Mouse (Mus musculus): ENCODE results near the gene Kcnn1. TPM values are rescaled to one million over a fixed set of nuclear protein-coding genes. Genes with fewer than 3 reads are reported as not detected.
A peak's percentile ranks its signal among the peaks of the same experiment; 100 is the strongest.
"Not testable (repeated sequence)": the region's sequence is repeated elsewhere in the genome, so short reads cannot be mapped to it uniquely, and the experiment has no call there.

Kcnn1 gene
- polyA plus RNA-seq, 1 experiment, result 3.4 TPM

DNA sequence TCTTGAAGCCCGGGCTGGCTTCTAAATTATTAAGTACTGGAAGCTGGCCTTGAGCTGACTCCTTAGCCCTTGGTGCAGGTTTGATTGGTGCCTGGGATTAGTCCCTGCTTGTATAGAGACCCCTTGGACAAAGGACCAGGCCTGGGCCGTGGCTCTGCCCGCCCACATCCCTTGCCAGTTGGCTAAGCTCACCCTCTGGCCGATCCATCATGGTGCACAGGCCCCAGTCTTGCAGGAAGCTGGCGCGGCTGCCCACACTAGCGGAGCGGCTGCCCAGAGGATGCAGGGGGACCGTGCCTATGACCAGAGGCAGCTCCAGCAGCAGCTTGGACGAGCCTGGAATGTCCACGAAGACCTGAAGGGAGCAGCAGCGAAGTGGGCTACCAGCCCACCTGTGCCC lies 26.4 kb downstream of the Kcnn1 start:
- H3K27me3 ChIP-seq (replicated peaks), result peaks cover 4% of the 10 kb centered on the region
- H3K4me3 ChIP-seq (replicated peaks), result peak overlapping the region; percentile 12
- H3K9me3 ChIP-seq, result no peaks in the 10 kb centered on the region
- peaks cover 80% of the 10 kb centered on the region for H3K4me1 ChIP-seq
- no peak for TF ChIP-seq FLI1 (IDR thresholded peaks at IDR 0.05; ENCODE audit: low read length)
- no peak for TF ChIP-seq GATA1 (IDR thresholded peaks at IDR 0.05; ENCODE audit: borderline replicate concordance, low read length)
- peaks cover 40% of the 10 kb centered on the region for H3K36me3 ChIP-seq (replicated peaks; ENCODE audit: low read length)

DNA sequence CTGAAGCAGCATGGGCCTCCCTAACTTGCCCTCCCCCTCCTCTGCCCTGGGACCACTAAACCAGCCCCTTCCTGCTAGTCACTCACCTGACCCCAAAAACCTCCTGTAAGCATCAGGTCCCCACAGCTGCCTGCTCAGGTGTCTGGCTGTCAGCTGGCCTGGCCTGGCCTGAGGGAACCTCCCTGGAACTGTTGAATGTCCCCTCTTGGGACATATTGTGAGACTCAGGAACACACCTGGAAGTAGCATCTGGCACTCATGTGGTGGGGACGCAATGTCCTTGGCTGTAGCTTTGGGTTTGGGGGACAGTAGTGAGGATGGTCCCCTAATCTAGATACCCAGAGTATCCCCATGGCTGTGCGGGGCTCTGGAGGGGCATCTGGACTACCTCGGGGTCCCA lies 29.0 kb downstream of the Kcnn1 start:
- no peaks in the 10 kb centered on the region for H3K9me3 ChIP-seq
- peaks cover 40% of the 10 kb centered on the region for H3K36me3 ChIP-seq (replicated peaks; ENCODE audit: low read length)
- H3K27me3 ChIP-seq (replicated peaks), result peaks cover 14% of the 10 kb centered on the region
- peaks cover 70% of the 10 kb centered on the region for H3K4me1 ChIP-seq
- no peak overlapping the region for H3K4me3 ChIP-seq (replicated peaks)
- TF ChIP-seq FLI1 (IDR thresholded peaks at IDR 0.05; ENCODE audit: low read length), result no peak
- no peak for TF ChIP-seq GATA1 (IDR thresholded peaks at IDR 0.05; ENCODE audit: borderline replicate concordance, low read length)

DNA sequence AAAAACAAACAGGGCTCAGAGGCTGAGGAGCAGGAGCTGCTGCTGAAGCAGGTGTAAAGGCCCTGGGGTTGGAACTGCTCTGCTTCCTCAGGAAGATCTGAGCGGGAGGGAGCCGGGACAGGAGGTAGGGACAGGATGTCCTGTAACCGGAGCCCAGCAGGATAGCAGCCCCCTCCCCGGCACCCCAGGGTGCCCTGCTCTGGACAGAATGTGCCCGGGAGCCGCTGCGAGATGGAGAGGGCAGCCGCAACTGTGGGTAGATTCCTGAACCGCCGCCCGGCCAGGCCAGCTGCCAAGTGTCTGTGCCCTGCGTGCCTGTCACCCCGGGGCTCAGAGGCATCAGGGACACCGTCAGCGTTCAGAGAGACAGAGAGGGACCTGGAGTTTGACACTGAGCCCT lies 29.5 kb downstream of the Kcnn1 start:
- Histone ChIP-seq H3K27me3 (replicated peaks) (peaks cover 15% of the 10 kb centered on the region), H3K4me1 (peaks cover 67% of the 10 kb centered on the region), H3K4me3 (replicated peaks) (peak overlapping the region; percentile 62), H3K9me3 (no peaks in the 10 kb centered on the region), H3K36me3 (replicated peaks; ENCODE audit: low read length) (peaks cover 40% of the 10 kb centered on the region)
- TF ChIP-seq FLI1 (IDR thresholded peaks at IDR 0.05; ENCODE audit: low read length), result no peak
- no peak for TF ChIP-seq GATA1 (IDR thresholded peaks at IDR 0.05; ENCODE audit: borderline replicate concordance, low read length)

DNA sequence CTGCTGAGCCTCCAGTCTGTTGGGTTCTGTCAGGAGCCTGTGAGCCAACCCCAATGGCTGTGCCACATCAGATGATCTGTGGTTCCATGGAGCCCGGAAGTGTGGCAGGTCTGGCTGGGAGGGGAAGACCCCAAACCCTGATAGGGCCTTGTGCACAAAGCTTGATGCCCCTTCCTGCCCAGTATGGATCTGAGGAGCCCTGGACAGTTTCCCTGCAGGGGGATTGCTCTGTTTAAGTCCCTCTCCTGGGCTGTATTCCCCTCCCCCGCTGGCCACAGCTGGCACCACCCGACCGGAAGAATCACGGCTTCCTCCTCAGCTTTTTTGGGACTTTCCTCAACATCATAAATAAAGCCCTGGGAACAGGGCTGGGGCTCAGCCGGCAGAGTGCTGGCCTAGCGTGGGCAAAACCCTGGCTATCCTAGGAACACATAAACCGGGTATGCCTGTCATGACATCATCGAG lies 30.0 kb downstream of the Kcnn1 start:
- peaks cover 18% of the 10 kb centered on the region for H3K27me3 ChIP-seq (replicated peaks)
- H3K4me3 ChIP-seq (replicated peaks), result peak overlapping the region; percentile 62
- peaks cover 40% of the 10 kb centered on the region for H3K36me3 ChIP-seq (replicated peaks; ENCODE audit: low read length)
- no peak for TF ChIP-seq FLI1 (IDR thresholded peaks at IDR 0.05; ENCODE audit: low read length)
- TF ChIP-seq GATA1 (IDR thresholded peaks at IDR 0.05; ENCODE audit: borderline replicate concordance, low read length), result no peak
- no peaks in the 10 kb centered on the region for H3K9me3 ChIP-seq
- H3K4me1 ChIP-seq, result peaks cover 63% of the 10 kb centered on the region

DNA sequence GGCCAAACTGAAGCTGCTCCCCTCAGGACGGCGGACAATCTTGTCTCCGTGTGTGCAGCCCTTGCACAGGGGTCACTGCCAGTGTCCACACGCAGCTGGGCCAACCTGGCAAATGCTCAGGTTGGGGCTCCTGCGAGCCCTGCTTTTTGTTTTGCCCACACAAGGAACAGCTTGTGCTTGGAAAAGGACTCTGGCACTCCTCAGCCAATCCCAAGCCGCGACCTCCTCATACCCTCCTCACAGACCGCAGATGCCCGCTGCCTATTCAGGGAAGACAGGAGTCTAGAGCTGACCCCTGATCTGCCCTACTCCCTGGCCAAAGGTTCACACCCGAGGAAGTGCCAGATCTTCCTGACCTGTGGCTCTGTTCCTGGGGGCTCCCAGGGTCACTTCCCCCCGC lies 30.7 kb downstream of the Kcnn1 start:
- H3K36me3 ChIP-seq (replicated peaks; ENCODE audit: low read length), result peaks cover 37% of the 10 kb centered on the region

DNA sequence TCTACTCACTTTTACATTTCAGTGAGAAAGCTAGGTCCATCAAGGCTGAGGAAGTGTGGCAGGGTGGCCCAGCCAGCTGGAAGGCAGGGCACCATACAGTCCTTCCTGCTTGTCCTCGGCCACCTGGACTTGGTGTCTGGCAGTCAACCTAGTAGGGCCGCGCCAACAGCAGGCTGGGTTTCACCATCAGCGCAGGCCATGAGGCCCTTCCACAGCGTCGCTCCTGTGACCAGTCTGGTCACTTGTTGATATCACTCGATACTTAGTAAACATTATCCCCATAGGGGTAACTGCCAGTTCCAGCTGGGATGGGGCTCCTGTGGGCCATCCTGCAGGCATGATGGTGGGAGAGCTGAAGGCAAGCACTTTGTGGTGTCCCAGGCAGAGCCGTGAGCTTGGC lies 31.5 kb downstream of the Kcnn1 start:
- no peak for TF ChIP-seq FLI1 (IDR thresholded peaks at IDR 0.05; ENCODE audit: low read length)
- no peak for TF ChIP-seq GATA1 (IDR thresholded peaks at IDR 0.05; ENCODE audit: borderline replicate concordance, low read length)
- Histone ChIP-seq H3K36me3 (replicated peaks; ENCODE audit: low read length) (peaks cover 29% of the 10 kb centered on the region), H3K27me3 (replicated peaks) (peaks cover 23% of the 10 kb centered on the region), H3K4me1 (peaks cover 54% of the 10 kb centered on the region), H3K9me3 (peaks cover 6% of the 10 kb centered on the region), H3K4me3 (replicated peaks) (peak overlapping the region; percentile 18)

More for the DNA sequence above, 30.7 kb downstream of the Kcnn1 start:
- TF ChIP-seq FLI1 (IDR thresholded peaks at IDR 0.05; ENCODE audit: low read length) (no peak), GATA1 (IDR thresholded peaks at IDR 0.05; ENCODE audit: borderline replicate concordance, low read length) (no peak)
- Histone ChIP-seq H3K4me3 (replicated peaks) (no peak overlapping the region), H3K4me1 (peaks cover 63% of the 10 kb centered on the region), H3K27me3 (replicated peaks) (peaks cover 18% of the 10 kb centered on the region), H3K9me3 (no peaks in the 10 kb centered on the region)

DNA sequence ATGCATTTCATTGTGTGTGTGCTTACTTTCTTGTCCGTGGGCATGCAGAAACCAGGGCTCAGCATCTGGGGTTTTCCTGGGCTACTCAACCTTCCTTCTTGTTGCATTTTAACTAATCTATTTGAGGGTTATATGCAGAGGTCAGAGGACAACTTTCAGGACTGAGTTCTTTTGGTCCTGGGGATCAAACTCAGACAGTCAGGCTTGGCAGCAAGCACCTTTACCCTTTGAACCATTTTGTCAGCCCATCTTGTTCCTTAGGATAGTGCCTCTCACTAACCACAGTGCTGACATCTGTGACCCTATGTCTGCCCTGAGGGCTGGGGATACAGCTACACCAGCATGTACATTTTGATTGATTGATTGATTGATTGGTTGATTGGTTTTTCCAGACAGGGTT lies 35.3 kb downstream of the Kcnn1 start:
- TF ChIP-seq FLI1 (IDR thresholded peaks at IDR 0.05; ENCODE audit: low read length) (no peak), GATA1 (IDR thresholded peaks at IDR 0.05; ENCODE audit: borderline replicate concordance, low read length) (no peak)
- H3K4me1 ChIP-seq, result peaks cover 41% of the 10 kb centered on the region
- H3K27me3 ChIP-seq (replicated peaks), result peaks cover 51% of the 10 kb centered on the region
- H3K4me3 ChIP-seq (replicated peaks), result no peak overlapping the region
- H3K36me3 ChIP-seq (replicated peaks; ENCODE audit: low read length), result no peaks in the 10 kb centered on the region
- peaks cover 11% of the 10 kb centered on the region for H3K9me3 ChIP-seq

DNA sequence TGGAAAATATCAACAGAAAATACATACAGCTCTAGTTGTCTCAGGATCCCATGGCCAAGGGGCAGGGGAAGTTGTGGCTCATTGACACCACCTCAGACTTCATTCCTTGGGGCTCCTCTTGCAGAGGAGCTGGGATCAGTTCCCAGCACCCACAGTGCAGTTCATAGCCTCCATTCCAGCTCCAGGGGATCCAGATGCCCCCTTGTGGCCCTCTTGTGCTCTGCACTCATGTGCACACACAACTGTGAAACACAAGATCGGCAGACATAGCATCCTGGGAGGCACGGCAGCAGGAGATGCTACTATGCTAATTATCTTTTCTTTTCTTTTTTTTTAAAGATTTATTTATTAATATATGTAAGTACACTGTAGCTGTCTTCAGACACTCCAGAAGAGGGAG lies 36.0 kb downstream of the Kcnn1 start:
- H3K4me1 ChIP-seq, result peaks cover 39% of the 10 kb centered on the region
- peaks cover 11% of the 10 kb centered on the region for H3K9me3 ChIP-seq
- peaks cover 49% of the 10 kb centered on the region for H3K27me3 ChIP-seq (replicated peaks)
- H3K4me3 ChIP-seq (replicated peaks), result no peak overlapping the region
- no peak for TF ChIP-seq GATA1 (IDR thresholded peaks at IDR 0.05; ENCODE audit: borderline replicate concordance, low read length)
- TF ChIP-seq FLI1 (IDR thresholded peaks at IDR 0.05; ENCODE audit: low read length), result no peak
- peaks cover 2% of the 10 kb centered on the region for H3K36me3 ChIP-seq (replicated peaks; ENCODE audit: low read length)

DNA sequence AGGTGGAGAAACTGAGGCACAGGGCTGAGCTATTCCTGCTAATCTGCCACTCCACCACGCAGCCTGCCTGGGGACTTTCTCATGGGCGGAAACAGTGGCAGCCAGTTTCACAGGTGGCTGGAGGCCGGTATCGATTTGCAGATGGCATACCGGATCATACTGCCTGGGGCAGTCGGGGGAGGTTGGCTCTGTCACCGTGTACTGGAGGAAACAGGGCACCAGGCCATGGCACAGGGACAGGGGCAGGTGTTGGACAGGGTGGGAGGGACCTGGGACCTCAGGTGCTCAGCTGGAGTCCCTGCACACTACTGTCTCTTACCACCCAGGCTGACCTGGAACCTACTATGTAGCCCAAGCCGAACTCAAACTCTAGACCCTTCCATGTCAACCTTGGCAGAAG lies 37.2 kb downstream of the Kcnn1 start:
- peaks cover 44% of the 10 kb centered on the region for H3K27me3 ChIP-seq (replicated peaks)
- peaks cover 14% of the 10 kb centered on the region for H3K36me3 ChIP-seq (replicated peaks; ENCODE audit: low read length)
- H3K9me3 ChIP-seq, result peaks cover 11% of the 10 kb centered on the region
- TF ChIP-seq FLI1 (IDR thresholded peaks at IDR 0.05; ENCODE audit: low read length), result no peak
- no peak for TF ChIP-seq GATA1 (IDR thresholded peaks at IDR 0.05; ENCODE audit: borderline replicate concordance, low read length)
- no peak overlapping the region for H3K4me3 ChIP-seq (replicated peaks)
- H3K4me1 ChIP-seq, result peaks cover 42% of the 10 kb centered on the region

DNA sequence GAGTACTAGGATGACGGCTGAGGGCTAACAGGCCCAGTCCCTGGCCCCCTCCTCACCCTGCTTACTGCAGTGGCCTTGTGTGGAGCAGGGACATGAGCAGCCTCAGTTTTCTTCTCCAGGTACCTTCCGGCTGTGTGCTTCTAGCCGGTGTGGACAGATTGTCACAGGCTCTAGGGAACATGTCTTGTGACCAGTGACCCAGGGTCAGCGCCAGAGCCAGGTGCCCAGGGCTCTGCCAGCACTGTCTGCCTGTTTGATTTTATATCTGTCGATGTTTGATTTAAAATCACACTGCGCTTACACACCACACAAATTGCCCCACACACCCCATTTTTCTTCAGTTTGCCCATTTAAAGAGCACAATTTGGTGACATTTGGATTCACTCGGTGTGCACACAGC lies 39.3 kb downstream of the Kcnn1 start:
- Histone ChIP-seq H3K4me3 (replicated peaks) (no peak overlapping the region), H3K9me3 (peaks cover 20% of the 10 kb centered on the region), H3K36me3 (replicated peaks; ENCODE audit: low read length) (peaks cover 34% of the 10 kb centered on the region), H3K27me3 (replicated peaks) (peaks cover 38% of the 10 kb centered on the region), H3K4me1 (peaks cover 56% of the 10 kb centered on the region)
- TF ChIP-seq FLI1 (IDR thresholded peaks at IDR 0.05; ENCODE audit: low read length) (no peak), GATA1 (IDR thresholded peaks at IDR 0.05; ENCODE audit: borderline replicate concordance, low read length) (no peak)

DNA sequence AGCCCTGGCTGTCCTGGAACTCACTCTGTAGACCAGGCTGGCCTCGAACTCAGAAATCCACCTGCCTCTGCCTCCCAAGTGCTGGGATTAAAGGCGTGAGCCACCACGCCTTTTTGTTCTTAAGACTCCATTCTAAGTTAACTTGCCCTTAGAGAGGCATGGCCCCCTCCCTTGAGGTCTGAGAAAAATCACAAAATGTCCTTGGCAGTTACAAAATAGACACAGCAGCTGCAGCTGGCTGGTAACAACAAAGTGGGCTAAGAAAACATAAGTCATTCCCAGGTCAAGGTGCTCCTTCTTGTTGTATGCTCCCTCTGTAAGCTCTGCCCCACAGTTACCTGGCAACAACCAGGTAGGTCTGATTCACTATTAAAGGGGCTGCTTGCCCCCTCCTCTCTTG lies 40.5 kb downstream of the Kcnn1 start:
- H3K4me1 ChIP-seq, result peaks cover 56% of the 10 kb centered on the region
- H3K4me3 ChIP-seq (replicated peaks), result not testable (repeated sequence)
- H3K36me3 ChIP-seq (replicated peaks; ENCODE audit: low read length), result peaks cover 40% of the 10 kb centered on the region
- H3K27me3 ChIP-seq (replicated peaks), result peaks cover 34% of the 10 kb centered on the region
- peaks cover 21% of the 10 kb centered on the region for H3K9me3 ChIP-seq
